Mouse (Mus musculus) bone marrow, adult 2 months (tissue): ENCODE measurements around the gene Cmc2.

Source experiments
- CTCF ChIP-seq: fragments of 200-500 bp; IDR thresholded peaks from 2 replicates; pipeline ENCODE4 v1.5.1; 2011; ENCODE audit warnings: low read length, control low read depth; ENCODE audit not compliant: control insufficient read depth, insufficient read depth
- POLR2A ChIP-seq: fragments of 200-500 bp; IDR thresholded peaks from 2 replicates; pipeline ENCODE4 v1.6.1; 2011; ENCODE audit warnings: low read depth, mild to moderate bottlenecking, control low read depth, low read length, borderline replicate concordance; ENCODE audit not compliant: control insufficient read depth

GRCm38 (mm10) chr8:116862191-116862590 lies 59.1 kb downstream of the Cmc2 start:
- TF ChIP-seq CTCF (no peak), POLR2A (no peak)
